Mouse (Mus musculus) Patski (cell line): Measurements from ENCODE around the gene Ttc13. TPM values are rescaled to one million over a fixed set of nuclear protein-coding genes. Genes with fewer than 3 reads are reported as not detected.
A peak's percentile ranks its signal among the peaks of the same experiment; 100 is the strongest.

Experiments
- ATAC-seq: fragments of 100-300 bp; one replicate; pipeline ENCODE4 v1.8.0; 2021
- CTCF ChIA-PET: fragments of 350-600 bp; sonication (Branson Sonifier 250); formaldehyde crosslinking; loops from one replicate; lab custom pipeline; 2022; ENCODE audit warnings: inconsistent platforms; lab: Charles Lee
- POLR2A ChIA-PET: fragments of 350-600 bp; sonication (Branson Sonifier 250); formaldehyde crosslinking; loops from one replicate; lab custom pipeline; 2022; ENCODE audit warnings: antibody characterized with exemption, inconsistent platforms; lab: Charles Lee
- DNase-seq: peaks from one replicate; pipeline ENCODE4 v3.0.0-alpha.2; 2011; ENCODE audit warnings: low read depth, low spot score
- H3K27me3 ChIP-seq: fragments of 371-371 bp; one replicate; pipeline ENCODE4 v1.5.1; 2021
- CTCF ChIP-seq: fragments of 100-300 bp; IDR thresholded peaks from one replicate; pipeline ENCODE4 v1.5.1; 2021
- in situ Hi-C: fragments of 300-500 bp; cut with MboI; formaldehyde crosslinking; loops from 3 replicates; pipeline ENCODE4 v1.11.1; 2018; ENCODE audit warnings: low pct_unique_long_range_greater_than_20kb, mixed read lengths
- polyA plus RNA-seq: library from polyadenylated mRNA; unstranded; gene quantifications from one replicate; pipeline ENCODE4 v1.2.3, GENCODE M21; 2021

Ttc13 gene
- polyA plus RNA-seq, 1 experiment from 2014 or later = 77.7 TPM

- ChIA-PET POLR2A (interaction anchor here (0.8 kb wide), 1 partner anchor 16 kb away, joined by 3 read pairs; no protein-coding TSS in a partner anchor), CTCF (no interaction called here)
- H3K27me3 ChIP-seq = peaks cover 5% of the 10 kb centered on the region
- in situ Hi-C loops = no loop called here
- no peak for ATAC-seq
- no peak for TF ChIP-seq CTCF
- no peak for DNase-seq
Measured at GRCm38 (mm10) chr8:124751191-124751590, 29.4 kb upstream of the Ttc13 start.

DNA sequence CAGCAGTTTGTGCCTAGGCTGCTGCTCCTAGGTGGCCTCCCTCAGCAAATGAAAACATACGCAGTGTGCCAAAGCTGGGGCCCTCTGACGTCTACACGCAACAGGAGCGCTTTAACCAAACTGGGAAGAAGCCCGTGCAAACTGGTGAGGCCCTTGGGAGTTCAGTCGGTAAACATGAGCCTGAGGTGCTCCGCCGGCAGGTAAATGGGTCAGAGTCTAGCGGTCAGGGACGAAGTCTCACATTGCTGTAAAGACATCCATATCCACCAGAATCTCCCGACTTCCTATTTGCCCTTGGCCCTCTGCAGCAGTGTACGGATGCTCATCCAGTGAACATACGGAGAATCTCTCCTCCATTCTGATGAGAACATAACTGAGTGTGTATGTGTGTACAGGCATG lies 24.9 kb upstream of the Ttc13 start:
- DNase-seq (no peak), ATAC-seq (no peak)
- no peak for TF ChIP-seq CTCF
- ChIA-PET CTCF (interaction anchor here (1.6 kb wide), 1 partner anchor 11 kb away, joined by 5 read pairs; no protein-coding TSS in a partner anchor), POLR2A (no interaction called here)
- H3K27me3 ChIP-seq = peaks cover 5% of the 10 kb centered on the region
- in situ Hi-C loops = no loop called here

DNA sequence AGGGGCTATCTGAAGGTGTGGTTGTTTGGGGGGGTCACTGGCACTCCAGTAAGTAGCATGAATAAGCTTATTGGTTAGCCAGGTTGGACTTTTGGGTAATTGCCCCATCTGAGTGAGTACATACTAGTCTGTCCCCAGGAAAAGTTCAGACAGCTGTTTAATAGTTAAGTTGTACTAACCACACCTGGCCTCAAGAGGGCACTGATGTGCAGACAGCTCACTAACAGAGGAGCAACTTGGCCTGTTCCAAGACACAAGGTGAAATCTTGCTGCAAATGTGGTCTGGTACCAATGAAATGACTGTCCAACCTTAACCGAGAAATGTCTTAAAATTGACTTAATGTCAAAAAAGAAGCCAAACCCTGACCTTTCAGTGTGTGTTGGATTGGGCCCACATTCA lies 17.5 kb upstream of the Ttc13 start:
- ChIA-PET CTCF (interaction anchor here (0.7 to 1.3 kb wide), 12 partner anchors 10 to 96 kb away, joined by 3 to 8 read pairs (median 3); no protein-coding TSS in a partner anchor), POLR2A (no interaction called here)
- H3K27me3 ChIP-seq = no peaks in the 10 kb centered on the region
- ATAC-seq = no peak
- TF ChIP-seq CTCF = no peak
- in situ Hi-C loops = loop anchor here (5.0 kb wide), 1 partner anchor 88 kb away; no protein-coding TSS in a partner anchor
- no peak for DNase-seq

DNA sequence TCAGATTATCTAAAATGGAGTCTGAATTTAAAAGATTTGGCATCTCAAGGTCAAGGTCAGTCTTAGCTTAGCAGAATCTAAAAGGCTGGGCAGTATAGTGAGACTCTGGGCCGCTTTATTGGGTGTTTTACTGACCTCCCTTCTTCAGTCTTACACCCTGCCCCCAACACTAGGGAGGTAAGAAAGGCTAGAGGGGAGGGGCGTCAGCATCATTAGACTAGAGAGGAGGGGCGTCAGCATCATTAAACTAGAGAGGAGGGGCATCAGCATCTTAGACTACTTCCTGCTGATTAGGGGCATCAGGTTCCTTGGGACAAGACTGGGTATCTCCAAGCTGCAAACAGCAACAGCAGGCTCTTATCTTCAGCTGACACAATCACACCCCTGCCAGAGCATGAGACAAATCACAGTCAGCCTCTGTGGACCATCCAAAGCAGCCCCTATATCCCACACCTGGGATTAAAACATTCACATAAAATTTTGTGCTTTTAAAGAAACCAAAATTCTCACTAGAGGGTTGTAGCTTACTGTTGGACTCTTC lies 13.7 kb upstream of the Ttc13 start:
- ChIA-PET CTCF (no interaction called here), POLR2A (interaction anchor here (1.6 kb wide), 1 partner anchor 16 kb away, joined by 3 read pairs; the partner anchor contains the start of gene Fam89a)
- in situ Hi-C loops = loop anchor here (5.0 kb wide), 1 partner anchor 92 kb away; no protein-coding TSS in a partner anchor
- DNase-seq = no peak
- no peak for ATAC-seq
- no peak for TF ChIP-seq CTCF
- no peaks in the 10 kb centered on the region for H3K27me3 ChIP-seq

GRCm38 (mm10) chr8:124732828-124733227 lies 11.0 kb upstream of the Ttc13 start:
- in situ Hi-C loops = no loop called here
- no peak for DNase-seq
- POLR2A ChIA-PET = no interaction called here
- TF ChIP-seq CTCF = no peak
- ATAC-seq = no peak
- CTCF ChIA-PET = no interaction called here
- no peaks in the 10 kb centered on the region for H3K27me3 ChIP-seq

- ATAC-seq = no peak
- in situ Hi-C loops = no loop called here
- H3K27me3 ChIP-seq = no peaks in the 10 kb centered on the region
- no peak for DNase-seq
- no peak for TF ChIP-seq CTCF
- ChIA-PET CTCF (no interaction called here), POLR2A (no interaction called here)
Measured at GRCm38 (mm10) chr8:124724301-124724700, 2.5 kb upstream of the Ttc13 start.

GRCm38 (mm10) chr8:124720938-124721861 lies 583 bp downstream of the Ttc13 start:
- CTCF ChIA-PET = no interaction called here
- TF ChIP-seq CTCF = no peak
- POLR2A ChIA-PET = interaction anchor here (1.1 kb wide), 1 partner anchor 70 kb away, joined by 3 read pairs; no protein-coding TSS in a partner anchor
- H3K27me3 ChIP-seq = no peaks in the 10 kb centered on the region
- peak; percentile 6 for ATAC-seq
- no peak for DNase-seq
- in situ Hi-C loops = no loop called here

GRCm38 (mm10) chr8:124720133-124720532 lies 1.6 kb downstream of the Ttc13 start:
- in situ Hi-C loops = no loop called here
- no peaks in the 10 kb centered on the region for H3K27me3 ChIP-seq
- TF ChIP-seq CTCF = no peak
- DNase-seq = no peak
- POLR2A ChIA-PET = no interaction called here
- no peak for ATAC-seq
- CTCF ChIA-PET = no interaction called here

GRCm38 (mm10) chr8:124715736-124716135 lies 6.0 kb downstream of the Ttc13 start:
- H3K27me3 ChIP-seq = no peaks in the 10 kb centered on the region
- no peak for TF ChIP-seq CTCF
- ChIA-PET CTCF (no interaction called here), POLR2A (no interaction called here)
- DNase-seq (no peak), ATAC-seq (no peak)
- in situ Hi-C loops = no loop called here

DNA sequence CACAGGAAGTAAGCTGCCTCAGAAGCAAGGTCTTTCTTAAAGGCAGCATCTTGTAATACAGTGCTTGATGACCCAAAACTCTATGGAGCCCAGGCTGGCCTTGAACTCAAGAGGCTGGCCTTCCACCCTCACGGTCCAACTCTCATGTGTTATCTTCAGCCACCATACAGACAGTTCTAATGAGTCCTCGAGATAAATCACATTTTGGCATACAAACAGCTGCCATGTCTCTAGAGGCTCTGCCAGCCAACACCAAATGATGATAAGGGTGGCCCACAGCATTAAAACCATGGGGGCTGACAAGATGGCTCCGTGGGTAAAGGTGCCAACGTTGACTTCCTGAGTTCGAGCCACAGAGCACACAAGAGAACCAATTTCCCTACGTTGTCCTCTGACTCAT lies 8.6 kb downstream of the Ttc13 start:
- no peaks in the 10 kb centered on the region for H3K27me3 ChIP-seq
- in situ Hi-C loops = no loop called here
- CTCF ChIA-PET = no interaction called here
- DNase-seq (no peak), ATAC-seq (no peak)
- TF ChIP-seq CTCF = no peak
- POLR2A ChIA-PET = interaction anchor here (0.6 kb wide), 1 partner anchor 31 kb away, joined by 3 read pairs; no protein-coding TSS in a partner anchor

GRCm38 (mm10) chr8:124705823-124706222 lies 16.0 kb downstream of the Ttc13 start:
- CTCF ChIA-PET = no interaction called here
- no peak for DNase-seq
- ATAC-seq = no peak
- in situ Hi-C loops = no loop called here
- TF ChIP-seq CTCF = no peak
- no peaks in the 10 kb centered on the region for H3K27me3 ChIP-seq
- POLR2A ChIA-PET = no interaction called here
